Mouse (Mus musculus): ENCODE results near the gene Dennd6a.
"Not testable (repeated sequence)": the region's sequence is repeated elsewhere in the genome, so short reads cannot be mapped to it uniquely, and the experiment has no call there.

Dennd6a gene

DNA sequence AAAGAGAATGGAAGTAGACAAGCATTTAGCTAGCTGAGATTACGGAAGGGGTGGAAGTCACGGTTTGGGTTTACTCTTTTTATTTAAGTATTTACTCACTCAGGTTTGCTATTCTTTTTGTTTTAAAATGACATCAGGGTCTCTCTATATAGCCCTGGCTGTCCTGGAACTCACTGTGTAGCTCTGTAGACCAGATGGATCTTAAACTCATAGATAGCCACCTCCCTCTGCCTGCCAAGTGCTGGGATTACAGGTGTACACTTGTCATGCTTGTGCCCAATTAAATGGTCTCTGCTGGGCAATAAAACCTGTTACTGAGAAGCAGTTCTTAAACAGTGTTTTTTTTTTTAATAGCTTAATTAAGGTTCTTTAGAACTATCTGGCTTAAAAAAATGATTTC is 66.3 kb downstream of the Dennd6a start:
- DNase-seq (ENCODE audit: low read depth, low spot score), result no peak

DNA sequence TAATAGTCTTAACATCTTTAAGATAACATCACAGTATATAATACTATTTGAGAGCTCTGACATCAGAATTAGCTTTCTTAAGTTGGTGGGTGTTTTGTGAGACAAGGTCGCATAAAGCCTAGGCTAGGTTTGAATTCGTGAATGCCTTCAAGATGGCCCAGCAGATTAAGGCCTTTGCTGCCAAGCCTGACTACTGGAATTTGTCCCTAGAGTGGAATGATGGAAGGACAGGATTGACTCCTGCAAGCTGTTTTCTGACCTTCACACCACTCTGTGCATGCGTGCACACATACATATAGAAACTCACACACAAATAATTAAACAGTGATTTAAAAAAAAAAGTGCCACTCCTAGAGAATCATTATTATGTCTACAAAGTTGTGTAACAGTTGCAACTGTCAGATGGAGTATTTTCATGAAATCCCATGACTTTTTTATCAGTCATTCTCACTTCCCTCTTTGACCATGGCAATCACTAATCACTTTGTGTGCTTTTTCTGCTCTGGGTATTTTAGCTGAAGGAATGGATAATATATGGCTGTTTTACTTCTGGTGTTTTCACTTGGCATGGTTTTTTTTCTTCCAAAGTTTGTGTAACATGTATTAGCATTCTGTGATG is 69.5 kb downstream of the Dennd6a start:
- no peak for DNase-seq (ENCODE audit: low read depth, low spot score)

DNA sequence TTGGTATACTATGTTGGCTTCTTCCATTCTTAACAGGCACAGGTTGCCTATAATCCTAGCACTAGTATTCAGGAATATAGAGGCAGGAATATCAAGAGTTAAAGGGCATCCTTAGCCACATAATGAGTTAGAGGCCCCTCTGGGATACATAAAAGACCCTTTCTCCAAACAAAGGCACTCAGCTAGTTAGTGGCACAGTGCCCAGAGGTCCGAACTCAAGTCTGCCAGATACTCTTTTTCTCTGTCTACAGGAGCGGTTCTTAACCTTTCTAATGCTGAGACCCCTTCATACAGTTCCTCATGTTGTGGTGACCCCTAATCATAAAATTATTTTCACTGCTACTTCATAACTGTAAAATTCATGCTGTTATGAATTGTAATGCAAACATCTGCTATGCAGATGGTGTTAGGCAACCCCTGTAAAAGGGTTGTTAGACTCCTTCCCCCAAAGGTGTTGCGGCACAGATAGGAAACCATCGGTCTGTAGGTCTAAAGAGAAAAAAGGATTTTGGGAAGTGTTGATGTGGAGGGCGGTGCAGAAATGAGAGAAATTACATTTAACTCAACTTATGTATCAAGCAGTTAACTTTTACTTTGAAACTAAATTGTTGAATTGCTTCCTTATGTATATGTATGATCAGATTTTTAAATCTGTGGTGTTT is 72.5 kb downstream of the Dennd6a start:
- no peak for DNase-seq (ENCODE audit: low read depth, low spot score)

DNA sequence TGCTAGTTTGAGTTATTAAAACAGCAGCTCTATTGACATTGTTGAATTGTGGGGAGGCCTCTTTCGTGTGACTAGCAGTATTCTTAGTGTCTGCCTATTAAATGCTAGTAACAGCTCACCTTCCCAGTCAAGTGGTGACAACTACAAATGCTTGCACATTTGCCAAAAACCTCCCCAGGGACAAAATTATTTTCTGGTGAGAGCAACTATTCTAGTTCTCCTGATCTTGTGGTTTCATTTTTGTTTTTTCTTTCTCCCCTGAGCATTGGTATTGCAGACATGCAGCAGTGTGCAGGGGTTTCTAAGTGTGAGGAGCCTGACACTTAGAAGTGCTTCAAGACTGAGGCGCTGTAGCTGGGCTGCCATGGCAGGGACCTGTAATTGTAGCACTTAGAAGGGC is 74.2 kb downstream of the Dennd6a start:
- no peak for DNase-seq (ENCODE audit: low read depth, low spot score)

DNA sequence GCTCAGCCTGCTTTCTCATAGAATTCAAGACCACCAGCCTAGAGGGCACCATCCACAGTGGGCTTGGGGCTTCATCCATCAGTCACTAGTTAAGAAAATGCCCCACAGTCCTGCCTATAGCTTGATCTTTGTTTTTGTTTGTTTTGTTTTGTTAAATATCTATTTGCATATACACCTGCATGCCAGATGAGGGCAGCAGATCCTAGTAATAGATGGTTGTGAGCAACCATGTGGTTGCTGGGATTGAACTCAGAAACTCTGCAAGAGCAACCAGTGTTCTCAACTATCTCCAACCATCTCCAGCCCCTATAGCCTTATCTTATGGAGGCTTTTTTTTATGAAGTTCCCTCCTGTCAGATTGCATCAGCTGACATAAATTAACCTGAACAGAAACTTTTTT is 78.2 kb downstream of the Dennd6a start:
- no peak for DNase-seq (ENCODE audit: low read depth, low spot score)

DNA sequence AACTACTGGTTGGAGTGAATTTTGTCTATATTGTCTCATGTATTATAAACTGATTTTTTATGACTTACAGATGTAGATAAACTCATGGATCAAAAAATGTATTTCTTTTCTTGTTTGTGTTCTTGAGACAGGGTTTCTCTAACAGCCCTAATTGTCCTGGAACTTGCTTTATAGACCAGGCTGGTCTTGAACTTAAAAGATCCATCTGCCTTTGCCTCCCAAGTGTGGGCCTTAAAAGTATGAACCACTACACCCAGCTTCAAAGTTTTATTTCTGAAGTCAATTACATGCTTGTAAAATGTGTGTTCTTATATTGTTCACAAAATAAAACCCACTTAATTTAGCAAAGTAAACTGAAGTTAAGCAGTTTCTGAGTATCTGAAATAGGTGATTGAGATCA is 84.5 kb downstream of the Dennd6a start:
- no peak for DNase-seq (ENCODE audit: low read depth, low spot score)

DNA sequence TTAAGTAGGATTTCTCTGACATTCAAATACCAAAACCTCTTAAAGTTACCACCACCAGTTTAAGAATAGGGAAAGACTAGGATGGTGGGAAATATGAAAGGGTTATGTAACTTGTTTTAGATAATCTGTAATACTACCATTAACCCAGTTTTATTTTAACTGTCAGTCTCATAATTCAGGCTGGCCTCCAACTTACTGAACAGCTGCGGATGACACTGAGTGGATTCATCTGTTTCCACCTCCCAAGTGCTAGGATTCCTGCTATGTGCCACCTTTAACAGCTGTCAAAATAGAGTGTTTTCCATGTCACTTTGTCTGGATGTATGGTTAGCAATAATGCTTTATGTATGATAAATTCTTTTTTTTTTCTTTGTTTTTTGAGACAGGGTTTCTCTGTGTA is 86.6 kb downstream of the Dennd6a start:
- no peak for DNase-seq (ENCODE audit: low read depth, low spot score)

DNA sequence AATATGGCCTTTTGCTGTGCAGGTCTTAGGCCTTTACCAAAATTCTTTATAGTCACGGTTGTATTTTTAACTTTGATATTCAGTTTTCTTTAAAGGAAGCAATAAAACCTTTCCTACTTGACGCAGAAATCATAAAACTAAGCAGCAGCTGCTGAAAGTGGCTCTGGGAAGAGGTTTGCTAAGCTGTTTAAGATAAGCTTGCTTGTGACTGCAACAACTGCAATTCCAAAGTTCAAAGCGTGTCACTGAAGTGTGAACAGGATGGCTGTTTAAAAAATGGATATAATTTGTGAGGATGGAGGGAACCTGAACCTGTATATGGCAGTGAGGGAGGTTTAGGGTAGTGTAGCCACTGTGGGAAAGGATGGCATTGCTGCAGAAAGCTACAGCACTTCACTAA is 88.4 kb downstream of the Dennd6a start:
- DNase-seq (ENCODE audit: low read depth, low spot score), result no peak

DNA sequence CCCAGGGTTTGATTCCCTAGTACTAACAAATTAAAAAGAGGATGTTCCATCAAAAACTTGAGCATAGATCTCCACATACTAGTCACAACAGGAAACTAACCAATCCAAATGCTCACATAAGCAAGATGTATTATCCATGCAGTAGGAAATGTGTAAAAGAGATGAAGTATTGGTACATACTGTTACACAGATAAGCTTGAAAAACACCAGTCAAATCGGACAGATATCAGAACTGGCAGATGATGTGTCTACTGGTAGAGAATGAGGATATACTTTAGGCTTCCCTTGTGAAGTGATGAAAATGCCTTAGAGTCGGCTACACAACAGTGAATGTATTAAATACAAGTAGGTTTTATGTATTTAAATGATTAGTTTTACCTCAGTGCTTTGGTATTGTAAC is 88.8 kb downstream of the Dennd6a start:
- DNase-seq (ENCODE audit: low read depth, low spot score), result no peak

DNA sequence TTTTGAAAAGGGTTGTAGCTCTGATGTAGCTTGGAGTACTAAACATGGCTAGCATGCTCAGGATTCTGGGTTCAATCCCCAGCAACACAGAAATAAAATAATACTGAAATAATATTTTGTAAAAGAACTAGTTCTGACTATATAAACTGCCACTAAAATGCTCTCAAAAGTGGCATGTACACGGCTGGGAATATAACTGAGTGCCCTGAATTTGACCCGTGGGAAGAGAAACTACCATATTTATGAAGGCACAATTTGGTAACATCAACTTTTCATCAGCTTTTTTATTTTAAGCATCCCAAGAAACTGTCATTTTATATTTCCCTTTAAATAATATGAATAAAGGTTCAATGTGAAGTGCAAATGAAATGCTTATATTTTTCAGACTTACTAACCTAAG is 90.2 kb downstream of the Dennd6a start:
- no peak for DNase-seq (ENCODE audit: low read depth, low spot score)

DNA sequence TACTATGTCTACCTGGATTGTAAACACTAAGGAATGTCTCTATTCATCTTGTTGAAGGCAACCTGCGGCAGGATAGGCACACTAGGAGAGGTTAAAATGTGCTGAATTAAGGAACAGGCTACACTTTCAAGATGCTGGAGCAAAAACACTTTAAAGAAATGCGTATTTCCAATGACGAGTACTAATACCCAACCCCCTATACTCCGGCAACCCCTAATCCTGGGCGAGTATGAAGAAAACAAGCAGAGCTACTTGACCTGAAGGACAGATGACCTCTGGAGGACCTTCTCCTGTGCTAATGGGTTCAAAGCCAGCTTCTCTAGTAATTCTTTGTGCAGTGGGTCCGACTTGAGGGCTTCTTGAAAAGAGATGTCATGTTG is 94.3 kb downstream of the Dennd6a start:
- no peak for DNase-seq (ENCODE audit: low read depth, low spot score)

DNA sequence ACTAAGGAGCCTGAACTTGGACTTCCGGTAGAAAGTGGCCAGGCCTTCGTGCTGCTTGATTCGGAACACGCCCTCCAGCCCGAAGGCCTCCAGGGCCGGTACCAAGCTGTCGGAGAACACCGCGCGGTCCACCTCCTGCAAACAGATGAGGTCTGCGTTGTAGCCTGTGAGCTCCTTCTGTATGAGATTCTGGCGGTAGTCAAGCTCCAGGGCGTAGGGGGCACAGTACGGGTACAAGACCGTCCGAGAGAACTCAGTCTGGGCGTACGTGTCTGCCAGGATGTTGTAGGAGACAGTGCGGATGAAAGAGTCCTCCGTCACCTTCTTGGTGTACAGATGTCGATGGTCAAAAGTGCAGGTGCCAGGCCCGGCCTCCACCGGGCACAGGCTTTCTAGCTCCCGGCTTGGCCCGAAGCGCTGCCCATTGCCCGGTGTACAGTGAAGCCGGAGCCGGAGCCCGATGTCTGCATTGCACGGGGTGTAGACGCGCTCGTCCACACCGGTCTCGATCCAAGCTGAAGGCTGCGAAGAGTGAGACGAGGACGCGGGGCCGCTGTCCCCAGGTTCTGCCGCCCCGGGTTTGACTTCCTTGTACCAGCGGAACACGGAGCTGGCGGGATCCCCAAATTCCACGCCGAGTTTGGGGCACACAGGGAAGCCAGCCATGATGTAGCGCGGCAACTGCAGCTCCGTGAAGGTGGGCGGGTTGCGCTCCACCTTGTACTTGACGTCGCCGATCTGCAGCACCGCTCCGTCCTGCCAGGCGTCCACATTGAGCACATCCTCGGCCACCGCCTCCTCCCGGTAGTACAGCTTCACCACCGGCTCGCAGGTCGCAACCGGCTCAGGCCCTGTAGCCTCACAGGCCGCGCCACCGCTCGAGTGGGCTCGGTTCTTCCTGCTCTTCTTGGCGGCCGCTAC is 95.0 kb downstream of the Dennd6a start:
- DNase-seq (ENCODE audit: low read depth, low spot score), result no peak

DNA sequence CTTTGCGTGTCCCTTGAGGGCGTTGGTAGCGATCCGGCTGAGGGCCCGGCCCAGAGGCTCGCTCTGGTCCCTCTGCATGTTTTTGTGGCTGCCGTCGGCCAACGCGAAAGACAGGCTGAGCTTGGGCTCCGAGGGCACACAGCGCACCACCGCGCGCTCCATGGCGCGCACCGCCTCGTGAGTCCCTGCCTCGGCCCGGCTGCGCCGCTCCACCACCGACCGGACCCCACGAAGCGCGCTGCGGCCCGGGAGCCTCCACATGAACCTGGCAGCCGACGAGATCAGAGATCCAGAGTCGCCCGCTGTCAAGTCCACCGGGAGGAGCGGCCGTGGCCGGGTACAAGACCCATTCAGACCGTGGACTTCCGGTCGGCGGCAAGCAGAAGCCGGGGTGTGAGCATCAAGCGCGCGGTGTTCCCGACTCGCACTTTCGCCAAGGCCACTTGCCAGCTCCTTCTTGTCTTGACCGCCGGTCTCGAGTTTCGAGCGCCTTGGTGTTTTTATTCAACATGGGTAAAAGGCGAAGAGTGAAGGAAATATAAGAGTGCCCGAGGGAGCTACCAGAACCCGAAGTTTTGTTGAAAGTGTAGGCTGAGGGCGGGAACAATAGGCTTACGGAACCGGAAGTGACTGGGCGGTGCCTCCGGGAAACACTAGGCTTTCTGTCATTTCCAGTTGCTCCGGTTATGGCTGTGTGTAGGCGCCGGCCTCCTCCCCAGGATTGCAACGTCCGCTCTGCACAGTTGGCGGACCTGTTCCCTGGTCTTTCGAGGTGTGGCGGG is 95.8 kb downstream of the Dennd6a start, which contains the start of gene Pde12:
Gene Pde12, minus strand, starts transcription at position 592 of the 782 bp plus-strand sequence.
- peak; percentile 92 for DNase-seq (ENCODE audit: low read depth, low spot score)

DNA sequence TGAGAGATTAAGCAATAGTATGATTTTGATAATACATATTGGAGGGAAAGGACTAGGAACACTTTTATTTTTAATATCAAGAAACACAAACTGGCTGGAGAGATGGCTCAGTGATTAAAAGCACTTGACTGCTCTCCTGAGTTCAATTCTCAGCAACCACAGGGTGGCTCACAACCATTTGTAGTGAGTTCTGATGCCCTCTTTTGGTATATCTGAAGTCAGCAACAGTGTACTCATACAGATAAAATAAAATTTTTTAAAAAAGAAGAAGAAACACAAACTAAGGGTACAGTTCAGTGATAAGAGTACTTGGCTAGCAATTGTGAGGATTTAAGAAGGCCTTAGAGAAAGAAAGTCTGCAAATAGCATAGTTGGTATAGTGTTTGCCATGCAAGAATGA is 97.3 kb downstream of the Dennd6a start:
- no peak for DNase-seq (ENCODE audit: low read depth, low spot score)

DNA sequence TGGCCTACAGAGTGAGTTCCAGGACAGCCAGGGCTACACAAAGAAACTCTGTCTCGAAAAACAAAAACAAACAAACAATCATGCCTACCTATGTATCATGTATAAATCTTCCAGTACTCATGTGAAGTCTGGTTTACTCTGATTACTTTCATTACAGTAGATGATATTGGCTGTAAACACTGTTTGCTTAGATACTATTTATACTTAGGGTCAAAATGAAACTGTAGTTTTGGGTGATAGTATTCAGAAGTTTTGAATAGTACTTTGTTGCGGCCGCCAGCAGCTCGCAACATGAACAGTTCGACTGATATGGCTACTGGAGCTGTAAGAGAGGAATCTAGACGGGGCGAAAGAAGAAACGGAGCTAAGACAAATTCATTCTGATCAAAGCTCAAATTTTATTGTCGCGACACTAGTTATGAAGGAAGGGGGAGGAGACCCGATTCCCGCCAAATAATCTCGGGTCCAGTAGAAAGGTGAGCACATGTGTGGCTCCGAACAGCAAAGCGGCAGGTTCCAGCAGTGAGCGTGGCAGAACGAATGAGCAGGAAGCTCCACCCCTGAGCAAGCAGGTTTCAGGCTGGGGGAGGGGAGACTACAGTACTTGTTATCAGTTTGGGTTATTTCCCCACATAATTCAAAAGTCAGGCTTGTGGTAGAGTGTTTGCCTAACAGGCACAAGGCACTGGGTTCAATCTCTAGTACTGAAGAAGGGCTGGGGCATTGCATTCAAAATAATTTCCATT is 98.4 kb downstream of the Dennd6a start:
- not testable (repeated sequence) for DNase-seq (ENCODE audit: low read depth, low spot score)

DNA sequence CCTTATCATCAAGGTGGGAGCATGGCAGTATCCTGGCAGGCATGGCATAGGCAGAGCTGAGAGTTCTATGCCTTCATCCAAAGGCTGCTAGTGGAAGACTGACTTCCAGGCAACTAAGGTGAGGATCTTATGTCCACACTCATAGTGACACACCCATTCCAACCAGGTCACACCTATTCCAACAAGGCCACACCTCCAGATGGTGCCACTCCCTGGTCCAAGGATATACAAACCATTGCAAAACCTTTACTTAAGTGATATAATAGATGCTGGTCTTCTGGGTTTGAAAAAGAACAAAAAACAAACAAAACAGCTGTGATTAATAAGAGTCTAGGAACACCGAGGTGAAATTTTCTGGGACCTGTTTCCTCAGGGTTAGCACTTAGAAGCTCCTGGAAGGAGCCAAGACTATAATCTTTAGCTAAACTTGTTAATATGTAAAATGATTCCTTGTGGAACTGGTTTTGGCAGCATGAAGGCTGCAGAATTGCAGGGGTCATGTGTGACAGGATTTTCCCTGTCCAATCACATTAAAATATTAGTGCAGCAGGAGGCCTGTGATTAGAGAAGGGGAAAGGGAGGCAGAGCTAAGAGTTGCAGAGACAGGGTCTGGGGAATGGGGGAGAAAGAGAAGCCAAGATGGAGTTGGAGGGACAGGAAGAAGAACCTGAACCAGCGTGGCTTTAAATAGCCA is 101.0 kb downstream of the Dennd6a start:
- not testable (repeated sequence) for DNase-seq (ENCODE audit: low read depth, low spot score)

DNA sequence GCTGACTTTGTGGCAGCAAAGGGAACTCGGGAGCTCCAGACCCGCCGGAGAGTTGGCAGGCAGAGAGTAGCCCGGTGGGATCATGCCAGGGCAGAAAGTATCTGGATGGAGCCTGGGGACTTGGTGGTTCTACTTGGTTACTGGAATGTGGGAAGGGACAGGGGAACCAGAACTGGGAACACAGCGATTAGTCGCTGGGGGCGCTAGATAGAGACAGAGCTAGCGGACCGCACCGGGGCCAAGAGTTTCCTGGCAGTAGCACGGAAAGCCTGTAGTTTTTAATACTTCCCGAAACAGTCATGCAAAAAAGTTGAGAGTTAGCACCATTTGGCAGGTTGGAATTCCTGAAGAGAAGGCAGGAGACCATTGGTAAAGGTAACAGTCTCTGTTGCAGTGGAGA is 101.7 kb downstream of the Dennd6a start:
- no peak for DNase-seq (ENCODE audit: low read depth, low spot score)

DNA sequence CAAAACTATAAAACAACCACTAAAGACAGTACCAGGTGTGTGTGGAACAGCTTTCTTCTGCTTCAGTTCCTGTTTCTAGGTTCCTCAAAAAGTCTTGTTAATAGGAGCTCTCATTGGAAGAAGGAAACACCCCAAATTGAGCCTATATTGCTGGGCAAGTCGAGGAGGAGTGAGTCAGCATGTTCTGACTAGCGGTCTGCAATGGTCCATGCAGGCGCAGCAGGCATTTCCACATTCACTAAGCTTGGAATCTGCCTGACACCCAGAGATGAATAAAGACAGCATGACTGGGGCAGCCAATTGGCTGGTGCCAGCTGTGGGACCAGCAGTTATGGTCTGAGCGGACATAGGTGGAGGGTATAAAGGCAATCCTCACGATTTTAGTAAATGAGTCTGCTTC is 102.1 kb downstream of the Dennd6a start:
- DNase-seq (ENCODE audit: low read depth, low spot score), result no peak
